Mouse (Mus musculus) heart, embryonic 11.5 days (tissue): Measurements from ENCODE around the gene Gzmm. TPM values are rescaled to one million over a fixed set of nuclear protein-coding genes. Genes with fewer than 3 reads are reported as not detected.
A peak's percentile ranks its signal among the peaks of the same experiment; 100 is the strongest.

ENCODE experiments used
- ATAC-seq: fragments of 200-750 bp; cut with Nextera tagmentation; replicated peaks from 2 replicates; pipeline ENCODE4 v1.8.0; 2017; ENCODE audit warnings: moderate library complexity; ENCODE audit not compliant: insufficient number of reproducible peaks, low FRiP score, low TSS enrichment
- H3K27ac ChIP-seq: fragments of 300-500 bp; sonication (generic); 2 replicates; pipeline ENCODE4 v1.5.1; 2014; ENCODE audit warnings: mild to moderate bottlenecking, low read depth, low read length
- H3K27me3 ChIP-seq: fragments of 300-500 bp; sonication (generic); 2 replicates; pipeline ENCODE4 v1.6.1; 2014; ENCODE audit warnings: mild to moderate bottlenecking, low read length, mixed read lengths; ENCODE audit not compliant: control insufficient read depth, insufficient read depth
- H3K36me3 ChIP-seq: fragments of 300-500 bp; sonication (generic); 2 replicates; pipeline ENCODE4 v1.6.1; 2014; ENCODE audit warnings: mild to moderate bottlenecking, low read length, moderate library complexity, mixed read lengths; ENCODE audit not compliant: control insufficient read depth, insufficient read depth
- H3K4me1 ChIP-seq: fragments of 300-500 bp; sonication (generic); 2 replicates; pipeline ENCODE4 v1.6.1; 2014; ENCODE audit warnings: low read length; ENCODE audit not compliant: control insufficient read depth, insufficient read depth
- H3K4me2 ChIP-seq: fragments of 300-500 bp; sonication (generic); 2 replicates; pipeline ENCODE4 v1.6.1; 2014; ENCODE audit warnings: mild to moderate bottlenecking, moderate library complexity
- H3K4me3 ChIP-seq: fragments of 300-500 bp; sonication (generic); 2 replicates; pipeline ENCODE4 v1.5.1; 2014; ENCODE audit warnings: low read depth, low read length
- H3K9ac ChIP-seq: fragments of 300-500 bp; sonication (generic); 2 replicates; pipeline ENCODE4 v1.6.1; 2014; ENCODE audit warnings: mild to moderate bottlenecking, low read depth, low read length, moderate library complexity
- H3K9me3 ChIP-seq: fragments of 300-500 bp; sonication (generic); replicated peaks from 2 replicates; pipeline ENCODE4 v1.6.1; 2016; ENCODE audit warnings: low read length; ENCODE audit not compliant: control insufficient read depth
- WGBS: fragments of 180-500 bp; shearing (Covaris S2); extraction: QIAGEN DNeasy Blood & Tissue Kit; methylation state at CpG from one replicate; pipeline ENCODE4 v1.1.7; 2014; ENCODE audit not compliant: insufficient replicate concordance; 5-methylcytosine and 5-hydroxymethylcytosine counted together
- polyA plus RNA-seq: library from polyadenylated mRNA; unstranded; fragments of >200 nt; fragmentation: Nextera tagmentation; extraction: Ambion mirVana; gene quantifications from 2 replicates; pipeline ENCODE4 v1.2.1, GENCODE M21; 2014

Gzmm gene
- polyA plus RNA-seq, 1 experiment from 2014 or later: 0.40 TPM

DNA sequence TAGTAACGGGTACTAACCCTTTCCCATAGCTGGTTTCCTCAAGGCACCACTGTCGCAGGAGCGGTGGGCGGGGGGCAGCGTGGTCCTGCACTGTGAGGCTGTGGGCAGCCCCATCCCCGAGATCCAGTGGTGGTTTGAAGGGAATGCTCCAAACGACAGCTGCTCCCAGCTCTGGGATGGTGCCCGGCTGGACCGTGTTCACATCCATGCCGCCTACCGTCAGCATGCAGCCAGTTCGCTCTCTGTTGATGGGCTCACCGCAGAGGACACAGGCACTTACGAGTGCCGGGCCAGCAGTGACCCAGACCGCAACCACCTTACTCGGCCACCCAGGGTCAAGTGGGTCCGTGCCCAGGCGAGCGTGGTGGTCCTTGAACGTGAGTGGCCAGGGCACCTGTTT, 19.8 kb downstream of the Gzmm start:
- H3K9me3 ChIP-seq: no peaks in the 10 kb centered on the region
- peak overlapping the region; percentile 14; the same call in 1 of the 2 replicates for H3K4me3 ChIP-seq
- H3K27me3 ChIP-seq: no peaks in the 10 kb centered on the region
- peaks cover 29% of the 10 kb centered on the region for H3K36me3 ChIP-seq
- WGBS: 81% methylated on average over 21 of the region's 21 CpGs
- ATAC-seq: no peak
- H3K9ac ChIP-seq: 0 out of 2 replicates have a peak overlapping the region, but pooled peaks have one; percentile 39
- H3K27ac ChIP-seq: peak overlapping the region; percentile 66
- peak overlapping the region; percentile 50 for H3K4me2 ChIP-seq
- H3K4me1 ChIP-seq: peaks cover 57% of the 10 kb centered on the region

DNA sequence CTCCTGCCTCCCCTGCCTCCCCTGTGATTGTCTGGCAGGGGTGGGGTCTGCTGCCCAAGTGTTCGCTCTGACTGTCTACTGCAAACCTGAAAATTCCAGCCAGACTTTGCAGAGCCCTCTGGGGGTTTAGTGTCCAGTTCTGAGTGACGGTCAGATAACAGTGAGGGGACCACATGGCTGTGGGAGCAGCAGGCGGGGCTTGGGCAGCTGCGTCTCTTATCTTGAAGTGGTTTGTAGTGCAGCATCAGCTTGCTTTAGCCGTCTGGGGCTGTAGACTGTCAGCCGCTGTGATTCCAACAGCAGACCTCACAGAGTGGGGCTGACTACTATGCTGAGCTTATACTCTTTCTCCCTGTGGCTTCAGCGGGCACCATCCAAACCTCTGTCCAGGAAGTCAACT, 20.5 kb downstream of the Gzmm start:
- Histone ChIP-seq H3K27me3 (0 out of 2 replicates have a peak, but pooled peaks cover 3% of the 10 kb centered on the region), H3K36me3 (peaks cover 29% of the 10 kb centered on the region), H3K9ac (0 out of 2 replicates have a peak overlapping the region, but pooled peaks have one; percentile 39), H3K27ac (peak overlapping the region; percentile 66), H3K4me3 (peak overlapping the region; percentile 14), H3K4me1 (peaks cover 57% of the 10 kb centered on the region), H3K9me3 (no peaks in the 10 kb centered on the region), H3K4me2 (peak overlapping the region; percentile 50)
- no peak for ATAC-seq
- 14% methylated on average over 7 of the region's 7 CpGs for WGBS

DNA sequence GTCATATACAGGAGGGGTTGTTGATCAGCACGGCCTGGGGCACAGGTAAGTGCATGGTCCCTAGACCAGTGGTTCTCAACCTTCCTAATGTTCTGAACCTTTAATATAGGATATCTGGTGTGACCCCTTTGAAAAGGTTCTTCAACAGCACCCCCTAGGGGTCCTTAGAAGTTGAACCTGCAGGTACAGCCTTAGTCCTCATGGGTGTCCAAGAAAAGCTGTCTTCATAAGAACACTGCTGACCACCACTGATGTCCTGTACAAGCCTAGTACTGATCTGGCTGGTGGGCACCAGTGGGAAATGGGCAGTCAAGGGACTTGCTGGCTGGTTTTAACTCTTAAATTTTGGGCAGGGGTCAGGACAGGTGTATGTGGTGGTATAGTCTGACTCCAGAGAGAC, 23.2 kb downstream of the Gzmm start:
- H3K4me1 ChIP-seq: peaks cover 43% of the 10 kb centered on the region
- H3K27ac ChIP-seq: no peak overlapping the region
- WGBS: 83% methylated on average over 1 of the region's 1 CpGs
- peaks cover 28% of the 10 kb centered on the region for H3K27me3 ChIP-seq
- H3K9ac ChIP-seq: no peak overlapping the region
- no peak; the same call in 1 of the 2 replicates for ATAC-seq
- no peak overlapping the region for H3K4me2 ChIP-seq
- H3K9me3 ChIP-seq: no peaks in the 10 kb centered on the region
- H3K4me3 ChIP-seq: no peak overlapping the region
- peaks cover 26% of the 10 kb centered on the region for H3K36me3 ChIP-seq

DNA sequence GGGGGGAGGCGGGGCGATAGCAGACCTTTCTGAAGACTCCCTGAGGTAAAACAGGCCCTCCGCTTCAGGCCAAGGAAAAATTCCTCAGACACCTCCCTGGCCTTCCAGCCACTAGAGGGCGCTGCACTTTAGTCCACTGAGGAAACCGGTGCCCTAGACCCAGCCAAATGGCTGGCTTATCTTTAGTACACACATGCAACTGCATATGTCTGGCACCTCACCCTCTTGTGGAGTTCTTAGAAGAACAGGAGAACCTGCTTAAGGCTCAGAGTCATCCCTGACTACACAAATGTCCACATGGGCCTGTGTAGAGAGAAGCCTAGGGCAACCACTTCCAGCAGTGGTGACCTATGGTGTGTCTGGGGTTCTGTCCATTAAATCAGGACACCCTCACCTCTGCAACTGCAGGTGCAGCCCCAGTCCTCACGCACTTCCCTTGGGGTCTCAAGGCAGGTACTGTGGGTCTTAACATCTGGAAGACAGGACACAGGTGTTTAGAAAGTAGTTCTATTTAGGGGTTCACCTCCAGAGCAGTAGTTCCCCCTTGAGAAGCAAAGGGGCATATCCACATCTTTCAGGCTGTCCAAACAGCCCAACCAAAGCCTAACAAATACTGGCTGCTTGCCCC, 23.8 kb downstream of the Gzmm start:
- Histone ChIP-seq H3K27me3 (peaks cover 34% of the 10 kb centered on the region), H3K4me1 (peaks cover 41% of the 10 kb centered on the region), H3K4me3 (no peak overlapping the region; the same call in 1 of the 2 replicates), H3K9ac (no peak overlapping the region), H3K9me3 (no peaks in the 10 kb centered on the region), H3K36me3 (peaks cover 26% of the 10 kb centered on the region), H3K27ac (no peak overlapping the region), H3K4me2 (no peak overlapping the region)
- WGBS: 16% methylated on average over 4 of the region's 6 CpGs
- peak; percentile 21; the same call in 1 of the 2 replicates for ATAC-seq

DNA sequence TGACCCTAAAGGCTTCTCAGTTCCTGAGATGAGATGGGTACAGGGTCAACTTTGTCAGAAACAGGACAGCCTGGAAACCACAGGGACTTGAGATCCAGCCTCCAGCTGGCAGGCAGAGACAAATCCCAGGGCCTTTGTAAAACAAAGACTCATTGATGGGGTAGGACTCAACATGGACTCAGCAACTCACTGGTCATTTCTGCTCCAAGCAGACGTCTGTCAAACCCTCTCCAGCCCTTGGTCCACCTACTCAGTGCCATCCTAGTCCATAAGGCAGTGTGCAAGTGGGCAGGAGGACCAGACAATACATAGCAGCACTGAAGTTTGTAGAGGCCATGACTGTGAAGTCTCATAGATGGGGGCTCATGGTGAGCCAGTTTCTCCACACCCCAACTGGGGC, 24.3 kb downstream of the Gzmm start:
- Histone ChIP-seq H3K4me2 (no peak overlapping the region), H3K4me3 (no peak overlapping the region), H3K27me3 (peaks cover 40% of the 10 kb centered on the region), H3K9ac (no peak overlapping the region), H3K27ac (no peak overlapping the region), H3K9me3 (no peaks in the 10 kb centered on the region), H3K4me1 (peaks cover 36% of the 10 kb centered on the region), H3K36me3 (peaks cover 26% of the 10 kb centered on the region)
- ATAC-seq: no peak
- WGBS: 30% methylated on average over 1 of the region's 1 CpGs

DNA sequence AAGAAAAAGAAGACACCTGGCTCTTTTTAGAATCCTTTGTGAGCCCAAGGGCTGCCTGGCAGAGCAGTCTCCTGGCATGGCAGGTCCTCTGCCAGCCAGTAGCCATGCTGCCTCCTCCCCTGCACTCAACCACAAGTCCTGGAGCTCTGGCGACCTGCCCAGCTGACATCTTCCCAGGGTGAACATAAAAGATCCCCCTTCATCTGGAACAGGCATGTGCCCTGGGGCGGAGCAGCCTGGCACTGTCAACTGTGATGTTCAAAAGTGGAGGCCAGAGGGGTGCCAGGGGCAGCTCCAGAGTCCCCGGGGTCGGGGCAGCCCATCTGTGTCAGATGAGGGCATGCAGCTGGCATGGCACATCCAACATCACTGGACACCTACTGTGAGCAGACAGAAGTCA, 26.2 kb downstream of the Gzmm start:
- ATAC-seq: no peak
- no peak overlapping the region for H3K27ac ChIP-seq
- no peaks in the 10 kb centered on the region for H3K9me3 ChIP-seq
- H3K4me3 ChIP-seq: no peak overlapping the region
- no peak overlapping the region for H3K4me2 ChIP-seq
- peaks cover 52% of the 10 kb centered on the region for H3K27me3 ChIP-seq
- 63% methylated on average over 4 of the region's 4 CpGs for WGBS
- H3K9ac ChIP-seq: no peak overlapping the region
- peaks cover 20% of the 10 kb centered on the region for H3K4me1 ChIP-seq
- peaks cover 21% of the 10 kb centered on the region for H3K36me3 ChIP-seq

DNA sequence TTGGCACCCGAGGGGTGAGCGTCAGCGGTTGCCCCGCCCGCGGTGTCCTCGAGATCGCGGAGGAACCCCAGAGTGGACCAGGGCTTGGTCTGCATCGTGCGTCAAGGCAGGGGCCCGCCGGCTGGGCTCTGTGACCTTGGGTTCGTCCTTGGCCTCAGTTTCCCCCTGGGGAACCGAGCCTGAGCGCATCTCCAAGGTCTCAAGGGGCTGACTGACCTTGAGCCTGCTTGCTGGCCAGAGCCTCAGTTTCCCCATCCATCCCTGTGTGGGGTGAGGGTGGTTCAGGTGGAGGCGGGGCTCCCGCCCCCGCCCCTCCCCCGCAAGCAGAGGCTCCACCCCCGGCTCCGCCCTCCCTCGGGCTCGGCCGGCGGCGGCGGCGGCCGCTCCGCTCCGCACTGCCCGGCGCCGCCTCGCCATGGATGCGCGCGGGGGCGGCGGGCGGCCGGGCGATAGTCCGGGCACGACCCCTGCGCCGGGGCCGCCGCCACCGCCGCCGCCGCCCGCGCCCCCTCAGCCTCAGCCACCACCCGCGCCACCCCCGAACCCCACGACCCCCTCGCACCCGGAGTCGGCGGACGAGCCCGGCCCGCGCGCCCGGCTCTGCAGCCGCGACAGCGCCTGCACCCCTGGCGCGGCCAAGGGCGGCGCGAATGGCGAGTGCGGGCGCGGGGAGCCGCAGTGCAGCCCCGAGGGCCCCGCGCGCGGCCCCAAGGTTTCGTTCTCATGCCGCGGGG, 27.6 kb downstream of the Gzmm start, which contains the start of gene Hcn2:
TSS of gene Hcn2 (plus strand) at position 381 of the 734 bp plus-strand sequence.
- Histone ChIP-seq H3K4me1 (peaks cover 17% of the 10 kb centered on the region), H3K4me2 (peak within 1 kb of the TSS; percentile 99), H3K9ac (no peak within 1 kb of the TSS), H3K36me3 (peaks cover 6% of the 10 kb centered on the region), H3K9me3 (no peaks in the 10 kb centered on the region), H3K27me3 (peaks cover 52% of the 10 kb centered on the region), H3K27ac (no peak within 1 kb of the TSS), H3K4me3 (peak within 1 kb of the TSS; percentile 63)
- ATAC-seq: no peak
- WGBS: 5% methylated on average over 28 of the region's 91 CpGs

DNA sequence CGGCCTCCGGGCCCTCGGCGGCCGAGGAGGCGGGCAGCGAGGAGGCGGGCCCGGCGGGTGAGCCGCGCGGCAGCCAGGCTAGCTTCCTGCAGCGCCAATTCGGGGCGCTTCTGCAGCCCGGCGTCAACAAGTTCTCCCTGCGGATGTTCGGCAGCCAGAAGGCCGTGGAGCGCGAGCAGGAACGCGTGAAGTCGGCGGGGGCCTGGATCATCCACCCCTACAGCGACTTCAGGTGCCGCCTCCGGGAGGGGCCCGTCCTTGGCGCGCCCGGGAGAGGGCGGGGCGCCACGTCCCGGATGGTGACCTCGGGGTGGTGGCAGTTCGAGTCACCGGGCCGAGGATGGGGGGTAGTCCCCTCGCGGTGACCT, 28.2 kb downstream of the Gzmm start:
- H3K27ac ChIP-seq: no peak overlapping the region
- under 1% methylated on average over 44 of the region's 44 CpGs for WGBS
- no peak for ATAC-seq
- H3K4me2 ChIP-seq: peak overlapping the region; percentile 99
- peak overlapping the region; percentile 63 for H3K4me3 ChIP-seq
- H3K27me3 ChIP-seq: peaks cover 52% of the 10 kb centered on the region
- H3K9me3 ChIP-seq: no peaks in the 10 kb centered on the region
- H3K9ac ChIP-seq: no peak overlapping the region
- peaks cover 15% of the 10 kb centered on the region for H3K4me1 ChIP-seq
- H3K36me3 ChIP-seq: peaks cover under 1% of the 10 kb centered on the region; the same call in 1 of the 2 replicates
